Mouse (Mus musculus): ENCODE measurements around the gene Meox1. TPM values are rescaled to one million over a fixed set of nuclear protein-coding genes. Genes with fewer than 3 reads are reported as not detected.

Meox1 gene
- polyA plus RNA-seq (2012): not detected in 2 replicates

DNA sequence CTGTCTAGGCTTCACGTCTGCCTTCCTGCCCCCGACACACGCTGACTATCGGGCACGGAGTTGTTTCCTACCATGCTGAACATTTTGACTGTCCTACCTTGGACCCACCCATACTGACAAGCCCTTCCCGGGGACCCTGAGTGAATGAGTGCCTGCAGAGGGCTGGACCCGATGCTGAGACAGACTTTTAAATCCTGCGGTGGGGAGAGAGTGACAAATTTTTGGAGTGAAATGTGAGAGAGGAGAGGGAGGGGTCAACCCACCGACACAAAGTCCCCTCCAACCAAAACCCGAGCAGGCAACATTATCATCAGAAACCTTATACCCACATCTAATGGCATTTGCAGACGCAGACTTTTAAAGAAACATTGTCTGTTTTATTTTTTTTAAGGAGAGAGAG, at the start of gene Meox1:
TSS of gene Meox1 (minus strand) at position 171 of the 400 bp plus-strand sequence.

Other genes with a start within 250 kb of the Meox1 start
- gene Arl4d, start 228.8 kb downstream of the Meox1 start, polyA plus RNA-seq (2012): 3.3 and 4.0 TPM in 2 replicates
- 8.7 and 14.3 TPM in 2 replicates for gene Dhx8, start 161.5 kb downstream of the Meox1 start, polyA plus RNA-seq (2012)
- gene Etv4, start 109.0 kb downstream of the Meox1 start, polyA plus RNA-seq (2012): 0.61 and 0.70 TPM in 2 replicates
- 0.04 and 0.06 TPM in 2 replicates for gene Sost, start 72.6 kb upstream of the Meox1 start, polyA plus RNA-seq (2012)
- gene Cfap97d1, start 89.9 kb upstream of the Meox1 start, polyA plus RNA-seq (2012): not detected in 2 replicates
- gene Dusp3, start 92.6 kb upstream of the Meox1 start, polyA plus RNA-seq (2012): 9.9 and 11.0 TPM in 2 replicates
- 0.08 TPM in 1 of 2 replicates, not detected in the other for gene Mpp3, start 134.1 kb upstream of the Meox1 start, polyA plus RNA-seq (2012)
- 1.2 and 1.8 TPM in 2 replicates for gene Cd300lg, start 147.1 kb upstream of the Meox1 start, polyA plus RNA-seq (2012)
- 2.4 TPM in 2 replicates for gene Mpp2, start 194.1 kb upstream of the Meox1 start, polyA plus RNA-seq (2012)
- gene Ppy, start 206.9 kb upstream of the Meox1 start, polyA plus RNA-seq (2012): not detected in 2 replicates
- gene Pyy, start 213.5 kb upstream of the Meox1 start, polyA plus RNA-seq (2012): not detected in 2 replicates